Mouse (Mus musculus): ENCODE data around the gene Gm7980. TPM values are rescaled to one million over a fixed set of nuclear protein-coding genes. Genes with fewer than 3 reads are reported as not detected.
"Not testable (repeated sequence)": the region's sequence is repeated elsewhere in the genome, so short reads cannot be mapped to it uniquely, and the experiment has no call there.

The Gm7980 gene
- not detected in 2 replicates for polyA plus RNA-seq (2015; fragmentation: Nextera tagmentation; extraction: Ambion mirVana)

DNA sequence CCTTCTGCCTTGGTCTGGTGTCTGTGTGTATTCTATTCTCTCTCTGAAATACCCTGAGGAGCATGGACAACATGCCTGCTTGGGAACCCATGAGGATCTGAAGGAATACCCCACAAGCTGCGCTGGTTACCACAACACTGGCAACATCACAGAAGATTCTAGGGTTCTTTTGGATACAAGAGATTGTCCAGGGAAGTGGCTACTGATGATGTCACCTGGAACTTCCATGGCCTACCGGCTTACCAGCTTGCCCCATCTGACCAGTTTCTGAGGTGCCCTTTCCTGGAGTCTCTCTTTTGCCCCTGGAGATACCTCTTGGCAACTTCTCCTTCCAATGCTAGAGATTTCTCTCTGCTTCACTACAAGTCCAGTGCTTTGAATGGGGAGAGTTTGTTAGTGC is at the start of gene Gm7980:
Gene Gm7980, minus strand, starts transcription at position 101 of the 400 bp plus-strand sequence.
- no CpG with 5 or more reads among the region's 2 CpGs for WGBS
- H3K36me3 ChIP-seq (ENCODE audit: insufficient read depth, low read length); H3K4me2 ChIP-seq (replicated peaks; ENCODE audit: low read depth, low read length): not testable (repeated sequence)

DNA sequence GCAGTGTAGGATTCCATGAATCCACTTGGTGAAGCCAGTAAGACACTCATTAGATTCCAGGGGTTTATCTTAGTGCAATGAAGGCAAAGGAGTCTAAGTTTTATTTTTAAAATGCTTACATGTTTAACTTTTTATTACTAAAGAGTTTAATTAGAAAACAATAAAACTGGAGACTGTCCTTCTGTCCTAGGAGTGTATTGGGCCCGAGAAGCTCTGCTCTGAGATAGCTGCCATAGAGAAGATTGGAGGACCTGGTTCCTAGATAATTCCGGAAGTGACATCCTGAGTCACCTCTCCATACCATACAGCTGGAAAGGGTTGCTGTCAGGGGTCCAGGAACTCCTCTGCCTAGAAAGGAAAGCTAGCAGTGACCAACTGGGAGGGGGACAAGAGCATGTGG is 36.6 kb upstream of the Gm7980 start, which contains the start of gene 1700024B05Rik:
Gene 1700024B05Rik, plus strand, starts transcription at position 301 of the 400 bp plus-strand sequence.
- 75% methylated on average over 1 of the region's 2 CpGs for WGBS
- H3K4me3 ChIP-seq (ENCODE audit: low read depth, low read length); H3K4me2 ChIP-seq (replicated peaks; ENCODE audit: low read depth, low read length); H3K27ac ChIP-seq (ENCODE audit: low read length); DNase-seq (ENCODE audit: low spot score); H3K27me3 ChIP-seq (replicated peaks; ENCODE audit: insufficient read depth, low read length); H3K36me3 ChIP-seq (ENCODE audit: insufficient read depth, low read length); ATAC-seq; H3K4me1 ChIP-seq (ENCODE audit: insufficient read depth, low read depth, low read length); H3K9ac ChIP-seq (replicated peaks; ENCODE audit: low read depth); H3K9me3 ChIP-seq (ENCODE audit: low read length): not testable (repeated sequence)

More for the DNA sequence above, at the start of gene Gm7980:
- not testable (repeated sequence) for H3K27me3 ChIP-seq (replicated peaks; ENCODE audit: insufficient read depth, low read length); H3K4me1 ChIP-seq (ENCODE audit: insufficient read depth, low read depth, low read length); ATAC-seq; H3K27ac ChIP-seq (ENCODE audit: low read length); DNase-seq (ENCODE audit: low spot score); H3K9me3 ChIP-seq (ENCODE audit: low read length); H3K4me3 ChIP-seq (ENCODE audit: low read depth, low read length); H3K9ac ChIP-seq (replicated peaks; ENCODE audit: low read depth)

DNA sequence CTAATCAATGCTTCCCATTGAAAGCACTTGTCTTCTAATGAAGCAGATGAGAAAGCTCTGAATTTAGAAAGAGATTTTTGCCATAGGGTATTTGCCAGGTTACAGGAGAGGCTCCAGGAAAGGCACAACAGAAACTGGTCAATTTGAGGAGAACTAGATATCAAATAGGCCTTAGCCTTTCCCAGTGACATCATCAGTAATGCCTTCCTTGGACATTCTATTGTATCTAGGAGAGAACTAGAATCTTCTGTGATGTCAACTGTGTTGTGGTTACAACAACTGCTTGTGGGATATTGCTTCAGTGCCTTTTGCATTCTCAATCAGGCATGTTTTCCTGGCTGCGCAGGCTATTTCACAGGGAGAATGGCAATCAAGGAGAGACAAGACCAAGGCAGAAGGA is 17.6 kb upstream of the Gm7980 start, which contains the start of gene 1700049E17Rik1:
Gene 1700049E17Rik1, plus strand, starts transcription at position 301 of the 400 bp plus-strand sequence.
- H3K9ac ChIP-seq (replicated peaks; ENCODE audit: low read depth); H3K4me1 ChIP-seq (ENCODE audit: insufficient read depth, low read depth, low read length); H3K4me3 ChIP-seq (ENCODE audit: low read depth, low read length); H3K27me3 ChIP-seq (replicated peaks; ENCODE audit: insufficient read depth, low read length); H3K4me2 ChIP-seq (replicated peaks; ENCODE audit: low read depth, low read length); H3K9me3 ChIP-seq (ENCODE audit: low read length); ATAC-seq; H3K36me3 ChIP-seq (ENCODE audit: insufficient read depth, low read length); H3K27ac ChIP-seq (ENCODE audit: low read length); DNase-seq (ENCODE audit: low spot score): not testable (repeated sequence)
- WGBS: no CpG with 5 or more reads among the region's 1 CpGs

Other genes starting within 250 kb of the Gm7980 start
- not detected in 2 replicates for gene Gm8068, start 205.4 kb downstream of the Gm7980 start, polyA plus RNA-seq (2015; fragmentation: Nextera tagmentation; extraction: Ambion mirVana)
- gene Gm7929, start 156.7 kb downstream of the Gm7980 start, polyA plus RNA-seq (2015; fragmentation: Nextera tagmentation; extraction: Ambion mirVana): not detected in 2 replicates
- not detected in 2 replicates for gene Gm47189, start 134.8 kb downstream of the Gm7980 start, polyA plus RNA-seq (2015; fragmentation: Nextera tagmentation; extraction: Ambion mirVana)
- gene 1700049E17Rik1, start 17.7 kb upstream of the Gm7980 start, polyA plus RNA-seq (2015; fragmentation: Nextera tagmentation; extraction: Ambion mirVana): not detected in 2 replicates
- gene 1700024B05Rik, start 36.7 kb upstream of the Gm7980 start, polyA plus RNA-seq (2015; fragmentation: Nextera tagmentation; extraction: Ambion mirVana): not detected in 2 replicates
- not detected in 2 replicates for gene Gm6401, start 60.6 kb upstream of the Gm7980 start, polyA plus RNA-seq (2015; fragmentation: Nextera tagmentation; extraction: Ambion mirVana)
- not detected in 2 replicates for gene Gm3543, start 76.0 kb upstream of the Gm7980 start, polyA plus RNA-seq (2015; fragmentation: Nextera tagmentation; extraction: Ambion mirVana)
- gene Gm7951, start 210.1 kb upstream of the Gm7980 start, polyA plus RNA-seq (2015; fragmentation: Nextera tagmentation; extraction: Ambion mirVana): not detected in 2 replicates